Mouse (Mus musculus) 416B (cell line): Measurements from ENCODE around the gene Gzmm.

ENCODE experiments used
- DNase-seq: peaks from one replicate; pipeline ENCODE4 v3.0.0; 2011; ENCODE audit warnings: low read depth

Gene Gzmm

GRCm38 (mm10) chr10:79703541-79703940 lies 14.7 kb downstream of the Gzmm start:
- no peak for DNase-seq

DNA sequence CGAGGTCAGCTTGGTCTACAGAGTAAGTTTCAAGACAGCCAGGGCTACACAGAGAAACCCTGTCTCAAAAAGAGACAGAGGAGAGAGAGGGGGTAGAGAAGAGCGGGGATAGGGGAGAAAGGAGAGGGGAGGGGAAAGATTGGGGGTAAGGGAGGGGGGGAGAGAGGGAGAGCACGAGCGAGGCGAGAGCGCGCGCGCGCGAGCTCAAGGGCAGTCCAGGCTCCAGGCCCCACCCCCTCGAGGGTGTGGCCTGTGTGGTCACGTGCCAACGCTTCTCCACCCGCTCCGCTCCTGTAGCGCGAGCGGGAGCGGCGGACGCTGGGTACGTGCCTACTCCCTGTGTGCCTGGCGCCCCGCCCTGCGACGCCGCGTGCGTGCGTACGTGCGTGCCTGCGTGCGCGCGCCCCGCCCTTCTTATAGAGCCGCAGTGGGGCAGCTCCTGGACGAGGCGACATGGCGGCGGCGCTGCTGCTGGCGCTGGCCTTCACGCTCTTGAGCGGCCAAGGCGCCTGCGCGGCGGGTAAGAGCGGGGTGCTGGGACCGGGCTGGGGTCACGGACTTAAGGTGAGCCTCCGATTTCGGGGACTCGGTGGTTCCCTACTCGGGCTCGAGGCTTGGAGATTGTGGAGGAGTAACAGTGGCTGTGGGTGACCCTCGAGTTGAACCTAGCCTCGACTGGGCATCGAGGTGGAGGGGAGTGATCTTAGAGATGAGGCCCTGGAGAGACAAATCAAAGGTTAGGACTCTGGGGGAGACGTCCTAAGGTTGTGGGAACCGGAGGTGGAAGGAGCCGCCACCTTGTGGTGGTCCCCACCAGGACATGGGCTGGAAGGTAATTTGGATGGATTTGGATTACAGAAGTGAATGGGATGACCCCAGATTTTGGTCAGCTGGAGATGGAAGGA lies 15.5 kb downstream of the Gzmm start, which contains the start of gene Bsg:
Bsg (plus strand) TSS at position 427 of the 905 bp plus-strand sequence.
- DNase-seq = peak; percentile 99

DNA sequence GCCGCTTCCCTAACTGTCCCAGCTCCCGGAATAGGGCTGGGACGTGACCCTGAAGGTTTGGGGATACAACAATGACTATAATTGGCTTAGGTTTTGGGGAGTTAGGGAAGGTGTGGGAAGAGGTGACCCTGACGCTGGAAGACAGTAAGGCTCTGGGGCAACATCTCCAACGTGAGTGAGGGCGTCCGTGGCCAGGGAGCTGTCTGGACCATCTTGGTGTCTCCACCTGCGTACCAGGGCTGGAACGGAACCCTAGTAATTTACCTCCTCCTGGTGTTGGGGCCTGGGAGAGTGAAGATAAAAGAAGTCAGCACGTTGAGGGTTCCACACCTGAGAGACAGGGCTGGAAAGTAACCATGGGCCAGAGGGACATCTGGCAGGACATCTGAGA lies 16.1 kb downstream of the Gzmm start:
- DNase-seq = no peak

- DNase-seq = peak; percentile 50
Measured at GRCm38 (mm10) chr10:79705951-79706350, 17.1 kb downstream of the Gzmm start.

GRCm38 (mm10) chr10:79706406-79707094 lies 17.7 kb downstream of the Gzmm start:
- DNase-seq = no peak

GRCm38 (mm10) chr10:79707162-79707561 lies 18.3 kb downstream of the Gzmm start:
- no peak for DNase-seq

DNA sequence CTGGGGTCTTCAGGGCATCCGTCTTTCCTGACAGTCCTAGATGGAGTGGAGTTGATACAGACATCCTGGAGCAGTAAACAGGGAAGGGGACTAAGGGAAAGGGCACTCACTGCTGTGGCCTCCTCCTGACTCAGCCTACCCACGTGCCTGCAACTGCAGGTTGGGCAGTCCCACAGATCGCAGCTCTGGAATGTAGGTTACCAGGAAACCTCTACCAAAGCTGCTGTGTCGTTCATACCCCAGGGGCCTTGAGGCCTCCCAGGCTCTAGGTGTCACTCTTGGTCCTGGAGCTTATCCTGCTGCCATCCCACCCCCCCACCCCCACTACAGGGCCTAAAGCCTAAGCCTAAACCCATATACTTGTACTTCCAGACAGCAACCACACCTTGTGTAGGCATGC lies 18.9 kb downstream of the Gzmm start:
- DNase-seq = no peak

DNA sequence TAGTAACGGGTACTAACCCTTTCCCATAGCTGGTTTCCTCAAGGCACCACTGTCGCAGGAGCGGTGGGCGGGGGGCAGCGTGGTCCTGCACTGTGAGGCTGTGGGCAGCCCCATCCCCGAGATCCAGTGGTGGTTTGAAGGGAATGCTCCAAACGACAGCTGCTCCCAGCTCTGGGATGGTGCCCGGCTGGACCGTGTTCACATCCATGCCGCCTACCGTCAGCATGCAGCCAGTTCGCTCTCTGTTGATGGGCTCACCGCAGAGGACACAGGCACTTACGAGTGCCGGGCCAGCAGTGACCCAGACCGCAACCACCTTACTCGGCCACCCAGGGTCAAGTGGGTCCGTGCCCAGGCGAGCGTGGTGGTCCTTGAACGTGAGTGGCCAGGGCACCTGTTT lies 19.8 kb downstream of the Gzmm start:
- no peak for DNase-seq

- no peak for DNase-seq
Measured at GRCm38 (mm10) chr10:79709307-79709706, 20.5 kb downstream of the Gzmm start.

DNA sequence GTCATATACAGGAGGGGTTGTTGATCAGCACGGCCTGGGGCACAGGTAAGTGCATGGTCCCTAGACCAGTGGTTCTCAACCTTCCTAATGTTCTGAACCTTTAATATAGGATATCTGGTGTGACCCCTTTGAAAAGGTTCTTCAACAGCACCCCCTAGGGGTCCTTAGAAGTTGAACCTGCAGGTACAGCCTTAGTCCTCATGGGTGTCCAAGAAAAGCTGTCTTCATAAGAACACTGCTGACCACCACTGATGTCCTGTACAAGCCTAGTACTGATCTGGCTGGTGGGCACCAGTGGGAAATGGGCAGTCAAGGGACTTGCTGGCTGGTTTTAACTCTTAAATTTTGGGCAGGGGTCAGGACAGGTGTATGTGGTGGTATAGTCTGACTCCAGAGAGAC lies 23.2 kb downstream of the Gzmm start:
- DNase-seq = peak; percentile 80

GRCm38 (mm10) chr10:79712499-79713126 lies 23.8 kb downstream of the Gzmm start:
- DNase-seq = peak; percentile 83

GRCm38 (mm10) chr10:79713163-79713562 lies 24.3 kb downstream of the Gzmm start:
- DNase-seq = no peak

DNA sequence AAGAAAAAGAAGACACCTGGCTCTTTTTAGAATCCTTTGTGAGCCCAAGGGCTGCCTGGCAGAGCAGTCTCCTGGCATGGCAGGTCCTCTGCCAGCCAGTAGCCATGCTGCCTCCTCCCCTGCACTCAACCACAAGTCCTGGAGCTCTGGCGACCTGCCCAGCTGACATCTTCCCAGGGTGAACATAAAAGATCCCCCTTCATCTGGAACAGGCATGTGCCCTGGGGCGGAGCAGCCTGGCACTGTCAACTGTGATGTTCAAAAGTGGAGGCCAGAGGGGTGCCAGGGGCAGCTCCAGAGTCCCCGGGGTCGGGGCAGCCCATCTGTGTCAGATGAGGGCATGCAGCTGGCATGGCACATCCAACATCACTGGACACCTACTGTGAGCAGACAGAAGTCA lies 26.2 kb downstream of the Gzmm start:
- DNase-seq = no peak

DNA sequence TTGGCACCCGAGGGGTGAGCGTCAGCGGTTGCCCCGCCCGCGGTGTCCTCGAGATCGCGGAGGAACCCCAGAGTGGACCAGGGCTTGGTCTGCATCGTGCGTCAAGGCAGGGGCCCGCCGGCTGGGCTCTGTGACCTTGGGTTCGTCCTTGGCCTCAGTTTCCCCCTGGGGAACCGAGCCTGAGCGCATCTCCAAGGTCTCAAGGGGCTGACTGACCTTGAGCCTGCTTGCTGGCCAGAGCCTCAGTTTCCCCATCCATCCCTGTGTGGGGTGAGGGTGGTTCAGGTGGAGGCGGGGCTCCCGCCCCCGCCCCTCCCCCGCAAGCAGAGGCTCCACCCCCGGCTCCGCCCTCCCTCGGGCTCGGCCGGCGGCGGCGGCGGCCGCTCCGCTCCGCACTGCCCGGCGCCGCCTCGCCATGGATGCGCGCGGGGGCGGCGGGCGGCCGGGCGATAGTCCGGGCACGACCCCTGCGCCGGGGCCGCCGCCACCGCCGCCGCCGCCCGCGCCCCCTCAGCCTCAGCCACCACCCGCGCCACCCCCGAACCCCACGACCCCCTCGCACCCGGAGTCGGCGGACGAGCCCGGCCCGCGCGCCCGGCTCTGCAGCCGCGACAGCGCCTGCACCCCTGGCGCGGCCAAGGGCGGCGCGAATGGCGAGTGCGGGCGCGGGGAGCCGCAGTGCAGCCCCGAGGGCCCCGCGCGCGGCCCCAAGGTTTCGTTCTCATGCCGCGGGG lies 27.6 kb downstream of the Gzmm start, which contains the start of gene Hcn2:
Hcn2 (plus strand) TSS at position 381 of the 734 bp plus-strand sequence.
- no peak for DNase-seq

DNA sequence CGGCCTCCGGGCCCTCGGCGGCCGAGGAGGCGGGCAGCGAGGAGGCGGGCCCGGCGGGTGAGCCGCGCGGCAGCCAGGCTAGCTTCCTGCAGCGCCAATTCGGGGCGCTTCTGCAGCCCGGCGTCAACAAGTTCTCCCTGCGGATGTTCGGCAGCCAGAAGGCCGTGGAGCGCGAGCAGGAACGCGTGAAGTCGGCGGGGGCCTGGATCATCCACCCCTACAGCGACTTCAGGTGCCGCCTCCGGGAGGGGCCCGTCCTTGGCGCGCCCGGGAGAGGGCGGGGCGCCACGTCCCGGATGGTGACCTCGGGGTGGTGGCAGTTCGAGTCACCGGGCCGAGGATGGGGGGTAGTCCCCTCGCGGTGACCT lies 28.2 kb downstream of the Gzmm start:
- no peak for DNase-seq

DNA sequence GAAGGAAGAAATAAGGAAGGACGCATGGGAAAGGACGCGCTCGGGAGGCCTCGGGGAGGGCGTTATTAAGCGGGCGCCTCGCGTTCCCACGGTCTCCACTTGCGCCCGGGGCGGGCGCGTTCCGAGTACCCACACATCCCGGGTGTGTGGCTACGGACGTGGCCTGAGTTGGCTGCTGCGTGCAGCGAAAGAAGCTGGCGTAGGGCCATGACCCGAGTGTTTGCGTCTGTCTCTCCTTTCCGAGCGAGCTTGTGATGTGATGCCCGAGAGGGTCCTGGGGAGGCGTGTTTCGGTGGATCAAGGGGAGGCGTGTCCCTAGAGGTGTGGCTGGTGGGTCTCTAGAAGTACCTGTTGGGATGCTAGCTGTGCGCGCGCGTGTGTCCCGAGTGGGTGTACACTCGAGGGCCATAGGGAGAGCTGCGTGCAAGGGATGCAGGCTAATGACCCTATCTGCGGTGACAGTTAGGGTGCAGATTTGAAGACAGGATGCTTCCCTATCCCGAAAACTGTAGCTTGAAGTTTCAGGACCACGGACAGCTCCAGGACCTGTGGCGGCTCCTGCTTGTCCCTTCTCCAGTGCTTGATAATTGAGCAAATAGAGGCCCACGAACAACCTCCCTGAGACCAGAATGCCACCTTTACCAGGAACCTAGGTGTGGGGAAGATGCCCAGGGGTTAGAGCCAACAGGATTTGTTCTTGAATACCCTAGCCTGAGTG lies 29.0 kb downstream of the Gzmm start:
- peak; percentile 68 for DNase-seq

- no peak for DNase-seq
Measured at GRCm38 (mm10) chr10:79721089-79721488, 32.3 kb downstream of the Gzmm start.

DNA sequence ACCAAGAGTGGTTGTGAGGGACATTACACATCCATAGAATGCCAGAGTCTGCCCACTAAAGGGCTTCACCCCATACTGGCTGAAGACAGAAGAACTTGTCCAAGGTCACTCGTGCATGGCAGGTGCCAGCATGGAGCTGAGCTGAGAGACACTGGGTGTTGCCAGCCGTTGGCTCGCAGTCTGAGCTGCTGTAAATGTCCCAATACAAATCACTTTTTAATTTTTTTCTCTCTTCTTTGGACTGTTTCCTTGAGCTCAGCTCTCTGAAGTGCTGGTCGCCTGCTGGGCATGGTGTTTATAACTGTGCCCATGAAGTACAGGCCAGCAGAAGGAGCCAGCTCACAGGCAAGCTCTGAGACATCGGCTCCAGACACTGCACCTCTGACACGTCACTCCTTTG lies 34.2 kb downstream of the Gzmm start:
- no peak for DNase-seq

DNA sequence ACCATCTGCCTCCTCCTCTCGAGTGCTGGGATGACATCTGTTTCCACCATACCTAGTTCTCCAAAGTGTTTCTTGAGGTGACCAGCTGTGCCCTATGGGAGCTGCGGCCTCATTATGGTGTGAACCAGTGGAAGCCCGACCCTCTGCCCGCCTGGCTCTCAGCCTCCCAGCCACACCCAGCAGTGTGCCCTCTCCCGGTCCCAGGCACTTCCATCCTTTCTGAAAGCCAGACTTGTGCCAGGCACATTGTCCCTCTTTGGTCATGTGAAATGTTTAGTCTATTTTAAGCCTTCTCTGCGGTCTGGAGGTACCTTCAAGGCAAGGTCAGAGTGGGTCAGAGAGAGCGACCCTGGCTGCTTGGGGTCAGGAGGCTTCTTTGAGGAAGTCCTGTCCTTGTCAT lies 34.9 kb downstream of the Gzmm start:
- no peak for DNase-seq

- DNase-seq = peak; percentile 70
Measured at GRCm38 (mm10) chr10:79726090-79726489, 37.3 kb downstream of the Gzmm start.
